Mouse (Mus musculus): ENCODE results near the gene Wwox. TPM values are rescaled to one million over a fixed set of nuclear protein-coding genes. Genes with fewer than 3 reads are reported as not detected.

Wwox gene
- total RNA-seq, 2 experiments from 2014 or later: 10.5 to 12.5 TPM

GRCm38 (mm10) chr8:114468526-114469207 is 29.2 kb downstream of the Wwox start:
- no peak for DNase-seq

- no peak for DNase-seq
Measured at GRCm38 (mm10) chr8:114469208-114469590, 29.7 kb downstream of the Wwox start.

- DNase-seq: no peak
Measured at GRCm38 (mm10) chr8:114473546-114473945, 34.1 kb downstream of the Wwox start.

GRCm38 (mm10) chr8:114476919-114477318 is 37.5 kb downstream of the Wwox start:
- no peak for DNase-seq

GRCm38 (mm10) chr8:114477790-114478189 is 38.3 kb downstream of the Wwox start:
- no peak for DNase-seq

GRCm38 (mm10) chr8:114479749-114480148 is 40.3 kb downstream of the Wwox start:
- DNase-seq: no peak

- DNase-seq: no peak
Measured at GRCm38 (mm10) chr8:114491662-114492160, 52.3 kb downstream of the Wwox start.

- no peak for DNase-seq
Measured at GRCm38 (mm10) chr8:114499448-114500144, 60.1 kb downstream of the Wwox start.

GRCm38 (mm10) chr8:114501906-114502305 is 62.5 kb downstream of the Wwox start:
- no peak for DNase-seq

- no peak for DNase-seq
Measured at GRCm38 (mm10) chr8:114503196-114503595, 63.7 kb downstream of the Wwox start.

GRCm38 (mm10) chr8:114504889-114505288 is 65.4 kb downstream of the Wwox start:
- DNase-seq: no peak

- no peak for DNase-seq
Measured at GRCm38 (mm10) chr8:114505351-114506347, 66.2 kb downstream of the Wwox start.

- DNase-seq: no peak
Measured at GRCm38 (mm10) chr8:114507404-114507803, 67.9 kb downstream of the Wwox start.

- DNase-seq: no peak
Measured at GRCm38 (mm10) chr8:114510226-114510625, 70.8 kb downstream of the Wwox start.

GRCm38 (mm10) chr8:114512075-114512935 is 72.8 kb downstream of the Wwox start:
- no peak for DNase-seq

- DNase-seq: no peak
Measured at GRCm38 (mm10) chr8:114514692-114515091, 75.2 kb downstream of the Wwox start.

GRCm38 (mm10) chr8:114523061-114523460 is 83.6 kb downstream of the Wwox start:
- no peak for DNase-seq

- DNase-seq: no peak
Measured at GRCm38 (mm10) chr8:114526626-114527267, 87.3 kb downstream of the Wwox start.

- DNase-seq: no peak
Measured at GRCm38 (mm10) chr8:114527648-114528221, 88.3 kb downstream of the Wwox start.

GRCm38 (mm10) chr8:114529581-114529980 is 90.1 kb downstream of the Wwox start:
- no peak for DNase-seq

GRCm38 (mm10) chr8:114536201-114536600 is 96.7 kb downstream of the Wwox start:
- no peak for DNase-seq

All from layer of hippocampus, postnatal 36 days (tissue).